Mouse (Mus musculus): ENCODE measurements around the gene Mdm2.

DNA sequence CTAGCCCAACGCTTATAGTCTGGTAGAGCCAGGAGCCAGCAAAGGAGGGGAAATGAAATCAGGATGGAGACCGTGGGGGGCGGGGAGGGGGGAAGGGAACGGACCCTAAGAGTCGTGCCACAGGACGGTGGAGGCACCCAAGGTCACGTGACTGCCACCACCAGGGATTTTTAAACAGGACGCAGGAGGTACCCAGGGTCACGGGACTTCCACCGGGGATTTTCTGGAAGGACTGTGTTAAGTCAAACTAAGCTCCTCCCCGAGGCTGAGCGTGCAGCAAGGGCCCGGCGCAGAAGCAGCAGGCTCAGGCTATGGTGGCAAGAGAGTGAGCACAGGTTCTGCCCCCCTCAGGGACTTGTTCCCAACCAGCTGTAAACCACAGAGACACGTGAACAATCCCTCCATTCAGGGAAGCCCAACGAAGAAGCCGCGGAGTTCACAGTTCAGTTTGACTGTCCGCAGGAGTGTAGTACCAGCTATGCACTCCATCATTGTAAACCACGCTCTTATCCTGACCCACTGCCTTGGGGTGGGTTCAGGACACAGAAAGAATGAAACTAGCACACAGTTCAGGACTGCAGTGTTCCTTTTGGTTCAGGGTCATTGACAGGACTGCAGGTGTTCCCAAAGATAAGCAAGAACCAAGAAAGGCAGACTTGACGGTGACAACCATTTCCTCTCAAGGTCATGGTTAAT, 70.5 kb downstream of the Mdm2 start:
- TF ChIP-seq TAL1 (IDR thresholded peaks at IDR 0.05; ENCODE audit: low read length): no peak
- TF ChIP-seq GATA1 (IDR thresholded peaks at IDR 0.05; ENCODE audit: low read length): no peak

Data from erythroblast, embryonic 14.5 days (primary cell).